In the genomic region with DNA sequence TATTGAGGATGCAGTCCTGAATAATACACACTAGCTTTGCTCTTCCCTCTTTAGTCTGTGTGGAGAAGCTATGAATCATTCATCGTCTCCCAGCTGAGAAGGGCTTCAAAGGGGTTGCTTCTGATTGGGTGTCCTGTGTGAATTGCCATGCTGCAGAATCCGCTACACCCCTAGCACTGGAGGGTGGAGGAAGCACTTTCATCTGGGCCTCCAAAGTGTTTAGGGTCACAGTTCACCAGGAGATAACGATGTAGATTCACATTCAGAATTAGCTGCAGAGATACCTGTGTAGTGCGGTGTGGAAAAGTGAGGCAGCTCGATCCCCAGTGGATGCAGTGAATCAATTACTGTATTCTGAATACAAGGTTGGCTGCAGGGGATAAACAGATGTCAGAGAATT, we compare ENCODE assay signal across 16 mouse cellular contexts.
DNase-seq lines count a peak whose midpoint lies in the region; ATAC-seq and TF ChIP-seq lines count a peak whose summit lies in the region.
"Had no signal": no experiment of that assay in that cellular context is flagged by ENCODE, and none has a peak within 500 bp of the region (broad histone marks: within the 10 kb centered on the region; RNA-seq: fewer than 3 reads in every experiment).

No protein-coding gene starts in this region.

- H3K27ac ChIP-seq in neural tube, embryonic 11.5 days (ENCODE audit: low read depth, low read length) = no peak overlapping the region
- H3K27ac ChIP-seq in neural tube, embryonic 15.5 days (replicated peaks) = no peak overlapping the region
- no peak overlapping the region for H3K27ac ChIP-seq in forebrain, embryonic 15.5 days (replicated peaks)
- H3K27ac ChIP-seq in hindbrain, postnatal 0 days = no peak overlapping the region
- H3K27ac ChIP-seq in heart, adult 2 months = no peak overlapping the region

- ATAC-seq in neural tube, embryonic 11.5 days (ENCODE audit: insufficient read depth, low FRiP score, low TSS enrichment) = 0 out of 2 replicates have a peak, but pooled peaks have one; percentile 38
- no peak for ATAC-seq in neural tube, embryonic 15.5 days (ENCODE audit: low FRiP score)
- peak; percentile 74; the same call in 1 of the 2 replicates for ATAC-seq in forebrain, embryonic 15.5 days (replicated peaks)
- ATAC-seq in hindbrain, postnatal 0 days = 0 out of 2 replicates have a peak, but pooled peaks have one; percentile 53

- no peak overlapping the region for H3K4me3 ChIP-seq in neural tube, embryonic 11.5 days (ENCODE audit: low read depth, low read length)
- no peak overlapping the region for H3K4me3 ChIP-seq in neural tube, embryonic 15.5 days (replicated peaks)
- H3K4me3 ChIP-seq in forebrain, embryonic 15.5 days = no peak overlapping the region
- H3K4me3 ChIP-seq in hindbrain, postnatal 0 days (ENCODE audit: low read length) = no peak overlapping the region
- no peak overlapping the region for H3K4me3 ChIP-seq in heart, adult 2 months

- no peak for TF ChIP-seq POLR2A in heart, adult 2 months (IDR thresholded peaks at IDR 0.05; ENCODE audit: insufficient read depth, low read depth, low read length)

- no peaks in the 10 kb centered on the region for H3K79me2 ChIP-seq in heart, adult 2 months (replicated peaks; ENCODE audit: control insufficient read depth, insufficient read depth, low read length)

- intact Hi-C loops in heart, adult 2 months (cut with DNase I) = no loop called here

- no peak overlapping the region for H3K9ac ChIP-seq in neural tube, embryonic 11.5 days (ENCODE audit: low read length)
- no peak overlapping the region for H3K9ac ChIP-seq in neural tube, embryonic 15.5 days (replicated peaks)
- H3K9ac ChIP-seq in forebrain, embryonic 15.5 days (replicated peaks) = no peak overlapping the region
- no peak overlapping the region for H3K9ac ChIP-seq in hindbrain, postnatal 0 days (replicated peaks; ENCODE audit: low read length)
- no peak overlapping the region for H3K9ac ChIP-seq in heart, adult 2 months (ENCODE audit: low read depth, low read length)
- H3K9ac ChIP-seq: lung, embryonic 14.5 days had no signal

- WGBS in neural tube, embryonic 11.5 days = 35% methylated on average over 5 of the region's 5 CpGs
- 29% methylated on average over 5 of the region's 5 CpGs for WGBS in neural tube, embryonic 15.5 days
- WGBS in forebrain, embryonic 15.5 days = 34% methylated on average over 5 of the region's 5 CpGs
- 34% methylated on average over 5 of the region's 5 CpGs for WGBS in hindbrain, postnatal 0 days
- 49% methylated on average over 5 of the region's 5 CpGs for WGBS in heart, adult 2 months

- no peak overlapping the region for H3K4me2 ChIP-seq in neural tube, embryonic 11.5 days (ENCODE audit: low read depth)
- no peak overlapping the region for H3K4me2 ChIP-seq in neural tube, embryonic 15.5 days
- no peak overlapping the region for H3K4me2 ChIP-seq in forebrain, embryonic 15.5 days (replicated peaks)
- H3K4me2 ChIP-seq in hindbrain, postnatal 0 days (ENCODE audit: low read depth, low read length) = no peak overlapping the region
- H3K4me2 ChIP-seq: lung, embryonic 14.5 days had no signal

- no peak for TF ChIP-seq EP300 in heart, adult 2 months (IDR thresholded peaks at IDR 0.05; ENCODE audit: insufficient read depth, low read depth, low read length)

- H3K4me1 ChIP-seq in neural tube, embryonic 11.5 days (ENCODE audit: control insufficient read depth, insufficient read depth, low read length) = no peaks in the 10 kb centered on the region
- no peaks in the 10 kb centered on the region for H3K4me1 ChIP-seq in neural tube, embryonic 15.5 days
- H3K4me1 ChIP-seq in forebrain, embryonic 15.5 days = no peaks in the 10 kb centered on the region
- H3K4me1 ChIP-seq in hindbrain, postnatal 0 days (ENCODE audit: insufficient read depth, low read length) = no peaks in the 10 kb centered on the region
- no peaks in the 10 kb centered on the region for H3K4me1 ChIP-seq in heart, adult 2 months (ENCODE audit: control insufficient read depth, insufficient read depth, low read length)

- no peak for TF ChIP-seq CTCF in hindbrain, postnatal 0 days (IDR thresholded peaks at IDR 0.05; ENCODE audit: low read depth)
- TF ChIP-seq CTCF in heart, adult 2 months (IDR thresholded peaks at IDR 0.05) = no peak

- DNase-seq in neural tube, embryonic 11.5 days (ENCODE audit: low spot score) = no peak
- DNase-seq in hindbrain, postnatal 0 days (ENCODE audit: low spot score) = no peak
- DNase-seq in heart, adult 9 months (ENCODE audit: low spot score in 2 of 2) = no peak
- DNase-seq in heart, adult 2 months = no peak
- no peak for DNase-seq in spleen, postnatal 36 days (ENCODE audit: low spot score in 2 of 2)
- DNase-seq: adrenal gland, postnatal 25 days; cerebellum, adult 8-10 months; gastrocnemius, postnatal 14 days; heart, postnatal 10 days; kidney, postnatal 4 days; layer of hippocampus, postnatal 36 days; left cerebral cortex, postnatal 4 days; lung, embryonic 14.5 days; lung, postnatal 4 days had no signal

- H3K27me3 ChIP-seq in neural tube, embryonic 11.5 days (ENCODE audit: control insufficient read depth, insufficient read depth, low read length) = no peaks in the 10 kb centered on the region
- no peaks in the 10 kb centered on the region for H3K27me3 ChIP-seq in neural tube, embryonic 15.5 days (replicated peaks)
- no peaks in the 10 kb centered on the region for H3K27me3 ChIP-seq in forebrain, embryonic 15.5 days
- no peaks in the 10 kb centered on the region for H3K27me3 ChIP-seq in hindbrain, postnatal 0 days (ENCODE audit: insufficient read depth, low read length)
- H3K27me3 ChIP-seq in heart, adult 2 months (ENCODE audit: control insufficient read depth, insufficient read depth, low read length) = no peaks in the 10 kb centered on the region

- no peaks in the 10 kb centered on the region for H3K36me3 ChIP-seq in neural tube, embryonic 11.5 days (ENCODE audit: control insufficient read depth, insufficient read depth, low read length)
- no peaks in the 10 kb centered on the region for H3K36me3 ChIP-seq in neural tube, embryonic 15.5 days
- H3K36me3 ChIP-seq in forebrain, embryonic 15.5 days = no peaks in the 10 kb centered on the region
- H3K36me3 ChIP-seq in hindbrain, postnatal 0 days (ENCODE audit: insufficient read depth, low read length) = no peaks in the 10 kb centered on the region
- H3K36me3 ChIP-seq in heart, adult 2 months (ENCODE audit: control insufficient read depth, insufficient read depth, low read length) = no peaks in the 10 kb centered on the region

- no peaks in the 10 kb centered on the region for H3K9me3 ChIP-seq in neural tube, embryonic 11.5 days (ENCODE audit: control insufficient read depth, low read length)
- H3K9me3 ChIP-seq in neural tube, embryonic 15.5 days (replicated peaks) = no peaks in the 10 kb centered on the region
- no peaks in the 10 kb centered on the region for H3K9me3 ChIP-seq in forebrain, embryonic 15.5 days
- no peaks in the 10 kb centered on the region for H3K9me3 ChIP-seq in hindbrain, postnatal 0 days (ENCODE audit: low read length)
